Mouse (Mus musculus): Measurements from ENCODE around the gene Wdr6.

Gene Wdr6

DNA sequence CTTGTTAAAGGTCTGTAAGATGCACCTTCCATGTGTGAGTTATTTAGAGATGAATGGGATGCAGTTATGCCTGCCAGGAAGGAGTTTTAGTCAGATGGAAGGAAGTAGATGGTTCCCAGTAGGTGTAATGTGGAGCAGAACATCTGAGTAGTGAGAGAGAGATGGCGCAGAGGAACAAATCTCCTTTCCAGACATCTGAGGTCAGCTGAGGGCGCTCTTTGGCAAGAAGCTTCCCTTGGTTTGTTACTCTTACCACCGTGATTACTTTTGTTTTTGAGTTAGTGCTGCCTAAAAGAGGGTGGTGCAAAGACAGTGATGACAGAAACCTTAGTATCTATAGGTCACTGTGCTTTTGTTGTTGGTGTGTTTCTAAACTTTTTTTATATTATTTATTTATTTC, 53.1 kb downstream of the Wdr6 start:
- no peak for DNase-seq (ENCODE audit: inconsistent age in 2 of 2, low spot score in 1 of 2)

DNA sequence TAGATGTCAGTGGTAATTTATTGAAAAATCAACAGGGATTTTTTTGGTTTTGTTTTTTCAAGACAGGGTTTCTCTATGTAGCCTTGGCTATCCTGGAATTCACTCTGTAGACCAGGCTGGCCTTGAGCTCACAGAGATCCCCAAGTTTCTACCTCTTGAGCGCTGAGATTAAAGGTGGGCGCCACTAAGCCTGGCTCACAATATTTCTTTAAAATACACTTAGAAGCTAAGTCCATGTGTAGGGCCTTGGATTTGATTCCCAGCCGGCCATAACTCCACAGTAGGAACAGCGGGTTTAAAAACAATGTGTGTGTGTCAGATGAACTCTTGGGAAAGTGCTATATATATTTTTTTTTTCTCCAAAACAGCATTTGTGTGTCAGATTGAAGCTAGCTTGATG, 55.2 kb downstream of the Wdr6 start:
- DNase-seq (ENCODE audit: inconsistent age in 2 of 2, low spot score in 1 of 2): no peak
